Mouse (Mus musculus): ENCODE measurements at regions not wholly inside any gene's neighbourhood (a gene's known extent, or its start where the extent isn't known, plus 50 kb on each side); places are given as distances from the start of the nearest gene placed in this dataset.

DNA sequence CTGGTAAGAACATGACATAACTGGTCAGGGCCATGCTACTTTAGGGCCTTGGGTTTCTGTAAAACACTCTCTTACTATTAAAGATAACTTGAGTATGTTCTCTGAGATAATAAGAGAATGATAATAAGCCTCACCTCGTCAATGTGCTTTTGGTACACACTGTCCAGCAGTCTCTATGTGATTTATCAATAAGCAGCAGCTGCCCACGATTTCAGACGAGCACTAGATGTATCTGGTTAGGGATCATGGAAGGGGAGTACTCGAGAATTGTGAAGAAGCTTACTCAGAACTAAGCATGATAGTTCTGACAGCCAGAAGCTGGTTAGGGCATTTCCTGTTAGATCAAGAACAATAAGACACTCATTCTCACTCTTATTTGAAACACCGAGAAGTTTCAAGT lies 53.8 kb downstream of the Neurod6 start:
- Histone ChIP-seq H3K9me3 (replicated peaks; ENCODE audit: low read length) (no peaks in the 10 kb centered on the region), H3K9ac (ENCODE audit: low read depth, low read length) (no peak overlapping the region), H3K27ac (no peak overlapping the region), H3K4me1 (replicated peaks; ENCODE audit: insufficient read depth, low read length) (no peaks in the 10 kb centered on the region), H3K27me3 (ENCODE audit: insufficient read depth, low read length) (no peaks in the 10 kb centered on the region), H3K4me2 (ENCODE audit: low read length) (no peak overlapping the region), H3K36me3 (ENCODE audit: insufficient read depth, low read length) (no peaks in the 10 kb centered on the region), H3K4me3 (replicated peaks; ENCODE audit: low read depth, low read length) (no peak overlapping the region)
- 63% methylated on average over 5 of the region's 5 CpGs for WGBS
- ATAC-seq (replicated peaks; ENCODE audit: low FRiP score, low read depth) = no peak
- no peak for DNase-seq (ENCODE audit: low spot score)
- no peak for TF ChIP-seq CTCF (IDR thresholded peaks at IDR 0.05; ENCODE audit: low read depth)

- Histone ChIP-seq H3K27me3 (ENCODE audit: insufficient read depth, low read length) (no peaks in the 10 kb centered on the region), H3K9ac (ENCODE audit: low read depth, low read length) (no peak overlapping the region), H3K4me2 (ENCODE audit: low read length) (no peak overlapping the region), H3K4me1 (replicated peaks; ENCODE audit: insufficient read depth, low read length) (no peaks in the 10 kb centered on the region), H3K9me3 (replicated peaks; ENCODE audit: low read length) (no peaks in the 10 kb centered on the region), H3K27ac (no peak overlapping the region), H3K4me3 (replicated peaks; ENCODE audit: low read depth, low read length) (no peak overlapping the region), H3K36me3 (ENCODE audit: insufficient read depth, low read length) (no peaks in the 10 kb centered on the region)
- WGBS = 87% methylated on average over 3 of the region's 3 CpGs
- DNase-seq (ENCODE audit: low spot score) (no peak), ATAC-seq (replicated peaks; ENCODE audit: low FRiP score, low read depth) (no peak)
- TF ChIP-seq CTCF (IDR thresholded peaks at IDR 0.05; ENCODE audit: low read depth) = no peak
These were observed 60.7 kb downstream of the Neurod6 start for GRCm38 (mm10) chr6:55620366-55620765.

GRCm38 (mm10) chr6:55617922-55618481 lies 63.1 kb downstream of the Neurod6 start:
- Histone ChIP-seq H3K9ac (ENCODE audit: low read depth, low read length) (peak overlapping the region; percentile 44; the same call in 1 of the 2 replicates), H3K4me3 (replicated peaks; ENCODE audit: low read depth, low read length) (peak overlapping the region; percentile 31), H3K4me2 (ENCODE audit: low read length) (peak overlapping the region; percentile 55), H3K36me3 (ENCODE audit: insufficient read depth, low read length) (no peaks in the 10 kb centered on the region), H3K4me1 (replicated peaks; ENCODE audit: insufficient read depth, low read length) (no peaks in the 10 kb centered on the region), H3K27me3 (ENCODE audit: insufficient read depth, low read length) (no peaks in the 10 kb centered on the region), H3K9me3 (replicated peaks; ENCODE audit: low read length) (no peaks in the 10 kb centered on the region), H3K27ac (no peak overlapping the region)
- DNase-seq (ENCODE audit: low spot score) = peak; percentile 72
- ATAC-seq (replicated peaks; ENCODE audit: low FRiP score, low read depth) = no peak
- WGBS = 10% methylated on average over 13 of the region's 13 CpGs
- no peak for TF ChIP-seq CTCF (IDR thresholded peaks at IDR 0.05; ENCODE audit: low read depth)

- DNase-seq (ENCODE audit: low spot score) (peak; percentile 16), ATAC-seq (replicated peaks; ENCODE audit: low FRiP score, low read depth) (no peak)
- H3K4me1 ChIP-seq (replicated peaks; ENCODE audit: insufficient read depth, low read length) = no peaks in the 10 kb centered on the region
- no peak overlapping the region for H3K4me2 ChIP-seq (ENCODE audit: low read length)
- no peaks in the 10 kb centered on the region for H3K9me3 ChIP-seq (replicated peaks; ENCODE audit: low read length)
- 44% methylated on average over 3 of the region's 3 CpGs for whole genome bisulfite sequencing
- no peak overlapping the region for H3K9ac ChIP-seq (ENCODE audit: low read depth, low read length)
- no peaks in the 10 kb centered on the region for H3K36me3 ChIP-seq (ENCODE audit: insufficient read depth, low read length)
- no peaks in the 10 kb centered on the region for H3K27me3 ChIP-seq (ENCODE audit: insufficient read depth, low read length)
- H3K4me3 ChIP-seq (replicated peaks; ENCODE audit: low read depth, low read length) = no peak overlapping the region
- no peak for TF ChIP-seq CTCF (IDR thresholded peaks at IDR 0.05; ENCODE audit: low read depth)
- H3K27ac ChIP-seq = no peak overlapping the region
These were observed 70.7 kb downstream of the Neurod6 start for GRCm38 (mm10) chr6:55610395-55610794.

GRCm38 (mm10) chr6:55609976-55610375 lies 71.1 kb downstream of the Neurod6 start:
- H3K4me2 ChIP-seq (ENCODE audit: low read length) = no peak overlapping the region
- no peaks in the 10 kb centered on the region for H3K36me3 ChIP-seq (ENCODE audit: insufficient read depth, low read length)
- no peaks in the 10 kb centered on the region for H3K4me1 ChIP-seq (replicated peaks; ENCODE audit: insufficient read depth, low read length)
- ATAC-seq (replicated peaks; ENCODE audit: low FRiP score, low read depth) = no peak
- H3K9ac ChIP-seq (ENCODE audit: low read depth, low read length) = no peak overlapping the region
- no peak overlapping the region for H3K4me3 ChIP-seq (replicated peaks; ENCODE audit: low read depth, low read length)
- H3K9me3 ChIP-seq (replicated peaks; ENCODE audit: low read length) = no peaks in the 10 kb centered on the region
- WGBS = 56% methylated on average over 1 of the region's 1 CpGs
- peak; percentile 50 for DNase-seq (ENCODE audit: low spot score)
- TF ChIP-seq CTCF (IDR thresholded peaks at IDR 0.05; ENCODE audit: low read depth) = no peak
- H3K27ac ChIP-seq = no peak overlapping the region
- H3K27me3 ChIP-seq (ENCODE audit: insufficient read depth, low read length) = no peaks in the 10 kb centered on the region

DNA sequence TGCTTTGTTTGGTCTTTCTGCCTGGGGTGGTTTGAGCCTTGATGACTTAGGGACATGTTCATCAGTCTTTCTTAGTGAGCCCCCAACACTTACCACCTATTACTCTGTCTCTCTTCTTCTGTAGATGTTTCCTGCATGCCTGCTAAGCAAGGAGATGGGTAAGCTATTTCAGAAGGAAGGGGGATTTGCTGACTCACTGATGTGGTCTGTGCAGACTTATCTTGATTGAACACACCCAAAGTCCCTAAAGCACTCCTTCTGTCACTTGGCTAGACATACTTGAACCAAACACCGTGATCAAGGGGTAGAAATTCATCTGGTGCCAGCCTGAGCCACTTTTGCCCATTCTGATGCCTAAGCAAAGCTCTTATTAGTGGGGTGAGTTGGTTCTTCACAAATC lies 72.0 kb downstream of the Neurod6 start:
- H3K9ac ChIP-seq (ENCODE audit: low read depth, low read length) = no peak overlapping the region
- H3K4me2 ChIP-seq (ENCODE audit: low read length) = no peak overlapping the region
- no peak overlapping the region for H3K4me3 ChIP-seq (replicated peaks; ENCODE audit: low read depth, low read length)
- TF ChIP-seq CTCF (IDR thresholded peaks at IDR 0.05; ENCODE audit: low read depth) = no peak
- no peaks in the 10 kb centered on the region for H3K27me3 ChIP-seq (ENCODE audit: insufficient read depth, low read length)
- no peak for ATAC-seq (replicated peaks; ENCODE audit: low FRiP score, low read depth)
- DNase-seq (ENCODE audit: low spot score) = no peak
- WGBS = 80% methylated on average over 1 of the region's 1 CpGs
- H3K9me3 ChIP-seq (replicated peaks; ENCODE audit: low read length) = no peaks in the 10 kb centered on the region
- H3K27ac ChIP-seq = no peak overlapping the region
- H3K36me3 ChIP-seq (ENCODE audit: insufficient read depth, low read length) = no peaks in the 10 kb centered on the region
- H3K4me1 ChIP-seq (replicated peaks; ENCODE audit: insufficient read depth, low read length) = no peaks in the 10 kb centered on the region

- 87% methylated on average over 4 of the region's 4 CpGs for WGBS
- Histone ChIP-seq H3K4me1 (replicated peaks; ENCODE audit: insufficient read depth, low read length) (no peaks in the 10 kb centered on the region), H3K36me3 (ENCODE audit: insufficient read depth, low read length) (no peaks in the 10 kb centered on the region), H3K9me3 (replicated peaks; ENCODE audit: low read length) (no peaks in the 10 kb centered on the region), H3K4me3 (replicated peaks; ENCODE audit: low read depth, low read length) (no peak overlapping the region), H3K27ac (no peak overlapping the region), H3K4me2 (ENCODE audit: low read length) (no peak overlapping the region), H3K27me3 (ENCODE audit: insufficient read depth, low read length) (no peaks in the 10 kb centered on the region), H3K9ac (ENCODE audit: low read depth, low read length) (no peak overlapping the region)
- ATAC-seq (replicated peaks; ENCODE audit: low FRiP score, low read depth) = no peak
- no peak for DNase-seq (ENCODE audit: low spot score)
- TF ChIP-seq CTCF (IDR thresholded peaks at IDR 0.05; ENCODE audit: low read depth) = no peak
These were observed 84.0 kb downstream of the Neurod6 start for GRCm38 (mm10) chr6:55597088-55597487.
